Mouse (Mus musculus): ENCODE measurements around the gene BB287469.
"Not testable (repeated sequence)": the region's sequence is repeated elsewhere in the genome, so short reads cannot be mapped to it uniquely, and the experiment has no call there.

Gene BB287469

GRCm38 (mm10) chr12:87816277-87816676 is at the start of gene BB287469:
Gene BB287469 (plus strand): TSS chr12:87816577.
- not testable (repeated sequence) for DNase-seq

GRCm38 (mm10) chr12:87775655-87776054 is 40.7 kb upstream of the BB287469 start, which contains the start of gene Gm21319:
Gene Gm21319 (minus strand): TSS chr12:87775755.
- not testable (repeated sequence) for DNase-seq

GRCm38 (mm10) chr12:87795212-87795611 is 21.2 kb upstream of the BB287469 start, which contains the start of gene Gm21936:
Gene Gm21936 (plus strand): TSS chr12:87795512.
- DNase-seq, result not testable (repeated sequence)

GRCm38 (mm10) chr12:87797971-87798370 is 18.4 kb upstream of the BB287469 start:
- DNase-seq, result not testable (repeated sequence)

DNA sequence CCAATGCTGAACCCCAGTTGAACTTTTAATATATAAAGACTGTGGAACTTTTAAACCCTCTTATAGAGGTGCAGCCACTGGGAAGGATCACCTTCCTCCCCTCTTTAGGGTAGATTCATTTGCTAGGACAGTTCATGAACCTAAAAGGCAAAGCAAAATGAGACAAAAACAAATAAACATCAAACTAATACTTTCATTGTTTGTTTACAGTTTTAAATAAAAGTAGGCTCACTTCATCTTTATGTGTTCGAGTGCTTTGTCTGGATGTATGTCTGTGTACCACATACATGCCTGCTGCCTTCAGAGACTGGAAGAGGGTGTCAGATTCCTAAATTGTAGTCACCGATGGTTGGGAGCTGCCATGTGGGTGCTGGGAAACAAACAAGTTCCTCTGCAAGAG is 25.9 kb downstream of the BB287469 start, which contains the start of gene Gm2001:
Gene Gm2001 (minus strand): TSS at position 101 of the 400 bp plus-strand sequence.
- not testable (repeated sequence) for DNase-seq

DNA sequence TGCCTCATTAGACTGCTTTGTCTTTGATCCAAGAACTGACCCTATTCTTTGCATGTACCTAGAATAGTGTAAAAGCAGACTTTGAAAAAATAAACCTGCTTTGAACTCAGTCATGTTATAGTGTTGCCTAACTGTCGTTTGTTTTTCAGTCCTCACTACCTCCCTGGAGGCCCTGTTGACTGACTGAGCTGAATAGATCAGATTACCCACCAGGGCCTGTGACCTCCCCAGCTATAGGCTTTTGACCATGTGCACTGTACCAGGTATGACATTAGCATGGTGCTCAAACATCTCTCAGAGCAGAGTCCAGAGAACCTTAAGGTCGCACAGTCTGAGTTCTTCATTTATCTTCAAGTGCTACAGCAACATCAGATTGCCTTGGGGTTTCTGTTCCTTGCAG is 34.3 kb downstream of the BB287469 start:
- not testable (repeated sequence) for DNase-seq

DNA sequence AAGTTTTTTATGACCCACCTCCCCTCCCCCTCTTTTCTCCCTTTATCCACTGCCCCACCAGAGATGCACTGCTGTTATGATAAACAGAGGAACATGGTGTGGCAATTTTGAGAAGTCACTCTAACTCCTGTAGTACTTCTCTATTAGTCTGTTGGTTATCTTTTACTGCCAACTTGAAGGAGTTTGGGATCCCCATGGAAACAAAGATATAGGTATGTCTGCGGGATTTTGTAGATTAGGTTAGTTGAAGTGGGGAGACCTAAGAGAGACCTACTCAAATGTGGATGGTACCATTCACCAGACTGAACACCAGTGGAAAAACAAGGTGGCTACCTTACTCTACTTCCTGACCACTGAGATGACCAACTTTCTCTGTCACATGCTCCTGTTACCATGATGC is 39.7 kb downstream of the BB287469 start:
- not testable (repeated sequence) for DNase-seq

- DNase-seq, result peak; percentile 9
Observed at GRCm38 (mm10) chr12:87861740-87862692, 45.6 kb downstream of the BB287469 start.

DNA sequence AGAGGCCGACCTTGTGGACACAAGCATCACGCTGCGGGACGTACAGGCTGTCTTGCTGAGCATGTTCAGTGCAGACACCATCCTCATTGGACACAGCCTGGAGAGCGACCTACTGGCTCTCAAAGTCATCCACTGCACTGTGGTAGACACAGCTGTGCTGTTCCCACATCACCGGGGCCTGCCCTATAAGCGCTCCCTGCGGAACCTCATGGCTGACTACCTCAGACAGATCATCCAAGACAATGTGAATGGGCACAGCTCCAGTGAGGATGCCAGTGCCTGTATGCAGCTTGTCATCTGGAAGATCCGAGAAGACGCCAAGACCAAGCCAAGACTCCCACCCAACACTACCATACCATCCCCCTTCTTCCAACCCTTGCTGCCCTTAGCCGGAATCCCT is 47.3 kb downstream of the BB287469 start:
- DNase-seq, result not testable (repeated sequence)

- DNase-seq, result not testable (repeated sequence)
Observed at GRCm38 (mm10) chr12:87864048-87864447, 47.7 kb downstream of the BB287469 start.

All from kidney, postnatal 14 days (tissue).